Mouse (Mus musculus) T-helper 17 cell (primary cell): ENCODE results near the gene Cdc37l1.

ENCODE experiments used
- in situ Hi-C, 2 experiments: fragments of 300-600 bp; cut with MboI, MseI; formaldehyde crosslinking; loops; 1 replicate in 1 of 2; 2 replicates in 1 of 2; pipeline ENCODE4 v1.15.1; 2025; ENCODE audit warnings: high pct_unique_total_duplicates in 2 of 2

Cdc37l1 gene

GRCm38 (mm10) chr19:29008069-29008706 lies 18.0 kb downstream of the Cdc37l1 start:
- in situ Hi-C loops: no loop called here

- in situ Hi-C loops: no loop called here
Observed at GRCm38 (mm10) chr19:29009046-29009445, 18.9 kb downstream of the Cdc37l1 start.

GRCm38 (mm10) chr19:29011355-29011990 lies 21.3 kb downstream of the Cdc37l1 start:
- in situ Hi-C loops: no loop called here

GRCm38 (mm10) chr19:29014466-29015055 lies 24.4 kb downstream of the Cdc37l1 start:
- in situ Hi-C loops: no loop called here

- in situ Hi-C loops: no loop called here
Observed at GRCm38 (mm10) chr19:29015410-29016203, 25.5 kb downstream of the Cdc37l1 start.

GRCm38 (mm10) chr19:29016204-29016765 lies 26.1 kb downstream of the Cdc37l1 start:
- in situ Hi-C loops: no loop called here

- in situ Hi-C loops: no loop called here
Observed at GRCm38 (mm10) chr19:29016786-29017185, 26.6 kb downstream of the Cdc37l1 start.

GRCm38 (mm10) chr19:29019647-29020046 lies 29.5 kb downstream of the Cdc37l1 start:
- in situ Hi-C loops: no loop called here

GRCm38 (mm10) chr19:29021754-29022345 lies 31.7 kb downstream of the Cdc37l1 start:
- in situ Hi-C loops: no loop called here

GRCm38 (mm10) chr19:29024391-29024947 lies 34.3 kb downstream of the Cdc37l1 start:
- in situ Hi-C loops: no loop called here

- in situ Hi-C loops: no loop called here
Observed at GRCm38 (mm10) chr19:29031788-29032187, 41.6 kb downstream of the Cdc37l1 start.

GRCm38 (mm10) chr19:29032662-29033061 lies 42.5 kb downstream of the Cdc37l1 start:
- in situ Hi-C loops: no loop called here

- in situ Hi-C loops: loop anchor here in 1 of 2 experiments (5.0 kb wide), 1 partner anchor 60 kb away; no protein-coding TSS in a partner anchor
Observed at GRCm38 (mm10) chr19:29037026-29037425, 46.9 kb downstream of the Cdc37l1 start.

- in situ Hi-C loops: loop anchor here in 1 of 2 experiments (5.0 kb wide), 1 partner anchor 60 kb away; no protein-coding TSS in a partner anchor
Observed at GRCm38 (mm10) chr19:29037541-29037940, 47.4 kb downstream of the Cdc37l1 start.

- in situ Hi-C loops: loop anchor here in 1 of 2 experiments (5.0 kb wide), 1 partner anchor 62 kb away; no protein-coding TSS in a partner anchor
Observed at GRCm38 (mm10) chr19:29039334-29039733, 49.2 kb downstream of the Cdc37l1 start.

- in situ Hi-C loops: no loop called here
Observed at GRCm38 (mm10) chr19:29040206-29040605, 50.1 kb downstream of the Cdc37l1 start.

- in situ Hi-C loops: no loop called here
Observed at GRCm38 (mm10) chr19:29042143-29042542, 52.0 kb downstream of the Cdc37l1 start.

- in situ Hi-C loops: no loop called here
Observed at GRCm38 (mm10) chr19:29042647-29043046, 52.5 kb downstream of the Cdc37l1 start.

GRCm38 (mm10) chr19:29044353-29044768 lies 54.2 kb downstream of the Cdc37l1 start:
- in situ Hi-C loops: no loop called here

- in situ Hi-C loops: no loop called here
Observed at GRCm38 (mm10) chr19:29045369-29045768, 55.2 kb downstream of the Cdc37l1 start.
